Mouse (Mus musculus) embryonic facial prominence, embryonic 15.5 days (tissue): ENCODE results near the gene R3hdm2. TPM values are rescaled to one million over a fixed set of nuclear protein-coding genes. Genes with fewer than 3 reads are reported as not detected.

Source experiments
- ATAC-seq: fragments of 200-750 bp; cut with Nextera tagmentation; 2 replicates; pipeline ENCODE4 v1.8.0; 2017; ENCODE audit warnings: low read depth, moderate TSS enrichment; ENCODE audit not compliant: insufficient number of reproducible peaks, low FRiP score, low TSS enrichment
- H3K27ac ChIP-seq: fragments of 300-500 bp; sonication (generic); replicated peaks from 2 replicates; pipeline ENCODE4 v1.5.1; 2015; ENCODE audit warnings: mild to moderate bottlenecking, inconsistent platforms
- H3K27me3 ChIP-seq: fragments of 300-500 bp; sonication (generic); 2 replicates; pipeline ENCODE4 v1.6.1; 2015; ENCODE audit warnings: inconsistent platforms
- H3K36me3 ChIP-seq: fragments of 300-500 bp; sonication (generic); 2 replicates; pipeline ENCODE4 v1.6.1; 2015; ENCODE audit warnings: mild to moderate bottlenecking, inconsistent platforms
- H3K4me1 ChIP-seq: fragments of 300-500 bp; sonication (generic); 2 replicates; pipeline ENCODE4 v1.6.1; 2015; ENCODE audit warnings: inconsistent platforms
- H3K4me2 ChIP-seq: fragments of 300-500 bp; sonication (generic); replicated peaks from 2 replicates; pipeline ENCODE4 v1.6.1; 2015; ENCODE audit warnings: mild to moderate bottlenecking, inconsistent platforms
- H3K4me3 ChIP-seq: fragments of 300-500 bp; sonication (generic); replicated peaks from 2 replicates; pipeline ENCODE4 v1.5.1; 2015; ENCODE audit warnings: mild to moderate bottlenecking, inconsistent platforms
- H3K9ac ChIP-seq: fragments of 300-500 bp; sonication (generic); 2 replicates; pipeline ENCODE4 v1.6.1; 2015; ENCODE audit warnings: inconsistent platforms
- H3K9me3 ChIP-seq: fragments of 300-500 bp; sonication (generic); replicated peaks from 2 replicates; pipeline ENCODE4 v1.6.1; 2016; ENCODE audit warnings: inconsistent platforms
- WGBS: fragments of 180-500 bp; shearing (Covaris S2); methylation state at CpG from one replicate; pipeline ENCODE4 v1.1.7; 2015; 5-methylcytosine and 5-hydroxymethylcytosine counted together
- polyA plus RNA-seq: library from polyadenylated mRNA; unstranded; fragments of >200 nt; fragmentation: Nextera tagmentation; extraction: Ambion mirVana; gene quantifications from 2 replicates; pipeline ENCODE4 v1.2.1, GENCODE M21; 2015

Gene R3hdm2
- polyA plus RNA-seq, 1 experiment from 2014 or later: 40.1 TPM

DNA sequence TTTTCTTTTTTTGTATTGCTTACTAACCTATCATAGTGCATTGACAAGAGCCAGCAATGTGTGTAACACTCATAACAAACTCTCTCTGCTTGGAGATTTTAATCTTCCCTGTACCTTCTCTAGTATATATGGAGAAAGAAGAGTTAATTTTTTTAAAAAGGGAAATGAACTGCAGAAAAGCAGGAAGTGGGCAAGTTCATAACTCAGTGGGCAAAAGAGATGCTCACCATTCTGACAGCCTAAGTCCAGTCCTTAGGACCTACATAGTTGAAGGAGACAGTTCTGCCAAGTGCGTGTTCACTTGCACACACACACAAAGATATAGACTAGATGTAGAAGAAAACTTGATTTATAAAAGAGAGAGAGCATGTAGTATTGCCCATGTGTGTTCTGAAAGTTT lies 47.9 kb downstream of the R3hdm2 start:
- no peaks in the 10 kb centered on the region for H3K27me3 ChIP-seq
- no peak overlapping the region for H3K9ac ChIP-seq
- WGBS: 97% methylated on average over 1 of the region's 1 CpGs
- H3K4me3 ChIP-seq: no peak overlapping the region
- H3K4me2 ChIP-seq: no peak overlapping the region
- no peaks in the 10 kb centered on the region for H3K9me3 ChIP-seq
- H3K4me1 ChIP-seq: peaks cover 9% of the 10 kb centered on the region
- 0 out of 2 replicates have a peak, but pooled peaks cover 3% of the 10 kb centered on the region for H3K36me3 ChIP-seq
- no peak for ATAC-seq
- no peak overlapping the region for H3K27ac ChIP-seq

DNA sequence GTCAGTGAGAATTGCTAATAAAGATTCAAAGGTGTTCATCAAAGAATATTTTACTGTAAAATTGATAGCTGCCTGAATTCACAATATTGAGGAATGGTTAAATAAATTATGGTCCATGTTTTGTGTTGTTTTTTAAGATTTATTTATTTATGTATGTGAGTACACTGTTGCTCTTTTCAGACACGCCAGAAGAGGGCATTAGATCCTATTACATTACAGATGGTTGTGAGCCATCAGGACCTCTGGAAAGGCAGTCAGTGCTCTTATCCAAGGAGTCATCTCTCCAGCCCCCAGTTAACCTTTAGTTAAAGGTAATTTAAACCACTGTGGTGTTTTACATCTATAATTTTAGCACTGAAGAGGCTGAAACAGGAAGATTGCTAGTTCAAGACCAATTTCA lies 49.4 kb downstream of the R3hdm2 start:
- H3K27ac ChIP-seq: no peak overlapping the region
- H3K27me3 ChIP-seq: no peaks in the 10 kb centered on the region
- no peak for ATAC-seq
- H3K9ac ChIP-seq: no peak overlapping the region
- WGBS: 51% methylated on average over 1 of the region's 1 CpGs
- peaks cover 9% of the 10 kb centered on the region for H3K4me1 ChIP-seq
- H3K36me3 ChIP-seq: 0 out of 2 replicates have a peak, but pooled peaks cover 3% of the 10 kb centered on the region
- H3K4me3 ChIP-seq: no peak overlapping the region
- no peaks in the 10 kb centered on the region for H3K9me3 ChIP-seq
- no peak overlapping the region for H3K4me2 ChIP-seq

DNA sequence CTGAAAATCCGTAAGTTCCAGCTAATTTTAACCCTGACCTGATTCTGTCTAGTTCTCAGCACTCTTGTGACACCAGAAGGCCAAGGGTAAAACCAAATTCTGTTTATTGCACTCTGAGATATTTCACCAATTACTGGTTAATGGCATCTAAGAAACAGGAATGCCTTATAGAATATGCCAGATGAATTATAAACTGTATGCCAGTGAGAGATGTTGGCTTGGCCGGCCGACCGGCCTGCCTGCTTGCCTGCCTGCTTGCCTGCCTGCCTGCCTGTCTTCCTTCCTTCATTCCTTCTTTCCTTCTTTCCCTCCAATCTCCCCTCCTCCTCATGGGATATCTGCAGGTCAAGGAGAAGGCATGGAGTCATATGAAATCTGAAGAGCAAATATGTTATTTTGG lies 52.3 kb downstream of the R3hdm2 start:
- Histone ChIP-seq H3K4me3 (no peak overlapping the region), H3K9me3 (no peaks in the 10 kb centered on the region), H3K27ac (no peak overlapping the region), H3K4me2 (no peak overlapping the region), H3K4me1 (no peaks in the 10 kb centered on the region), H3K27me3 (no peaks in the 10 kb centered on the region), H3K36me3 (peaks cover 3% of the 10 kb centered on the region; the same call in 1 of the 2 replicates), H3K9ac (no peak overlapping the region)
- 92% methylated on average over 4 of the region's 4 CpGs for WGBS
- ATAC-seq: no peak

DNA sequence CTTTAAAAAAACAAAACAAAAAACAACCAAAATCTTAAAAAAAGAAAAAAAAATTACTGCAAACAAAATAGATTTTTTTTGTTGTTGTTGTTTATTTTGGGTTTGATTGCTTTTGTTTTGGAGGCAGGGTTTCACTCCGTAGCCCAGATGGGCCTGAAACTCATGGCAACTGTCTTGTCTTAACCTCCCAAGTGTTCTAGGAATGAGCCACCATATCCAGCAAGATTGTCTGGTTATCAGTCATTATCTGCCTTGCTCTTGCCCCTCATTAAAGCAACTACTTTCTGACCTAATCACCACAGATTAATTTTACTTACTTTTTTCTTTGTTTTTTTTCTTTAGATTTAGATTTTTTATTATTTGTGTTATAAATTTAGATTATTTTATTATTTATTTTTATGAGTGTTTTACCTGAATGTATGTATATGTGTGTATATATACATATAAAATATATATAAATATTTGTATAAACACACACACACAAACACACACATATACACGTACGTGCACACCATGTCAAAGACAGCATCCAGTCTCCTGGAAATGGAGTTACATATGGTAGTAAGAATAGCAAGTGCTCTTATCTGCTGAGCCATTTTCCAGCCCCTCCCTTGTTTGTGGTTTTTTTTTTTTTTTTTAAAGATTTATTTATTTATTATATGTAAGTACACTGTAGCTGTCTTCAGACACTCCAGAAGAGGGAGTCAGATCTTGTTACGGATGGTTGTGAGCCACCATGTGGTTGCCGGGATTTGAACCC lies 57.4 kb downstream of the R3hdm2 start:
- no peaks in the 10 kb centered on the region for H3K27me3 ChIP-seq
- ATAC-seq: no peak
- H3K4me2 ChIP-seq: no peak overlapping the region
- H3K4me3 ChIP-seq: no peak overlapping the region
- no peak overlapping the region for H3K27ac ChIP-seq
- no peak overlapping the region for H3K9ac ChIP-seq
- no peaks in the 10 kb centered on the region; the same call in 1 of the 2 replicates for H3K36me3 ChIP-seq
- WGBS: 80% methylated on average over 5 of the region's 5 CpGs
- no peaks in the 10 kb centered on the region for H3K9me3 ChIP-seq
- no peaks in the 10 kb centered on the region for H3K4me1 ChIP-seq

DNA sequence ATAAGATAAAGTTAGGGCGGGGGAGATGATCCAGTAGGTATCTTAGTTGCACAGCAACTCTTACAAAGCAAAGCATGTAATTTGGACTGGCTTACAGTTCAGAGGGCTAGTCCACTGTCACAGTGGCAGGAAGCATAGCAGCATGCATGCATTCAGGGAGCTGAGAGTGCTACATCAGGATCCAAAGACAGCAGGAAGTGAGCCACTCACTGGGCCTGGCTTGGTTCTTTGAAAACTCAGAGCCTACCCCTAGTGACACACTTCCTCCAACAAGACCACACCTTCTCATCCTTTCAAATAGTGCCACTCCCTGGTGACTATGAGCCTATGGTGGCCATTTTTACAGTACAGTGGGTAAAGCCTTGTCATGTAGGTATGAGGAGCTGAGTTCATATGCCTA lies 73.6 kb downstream of the R3hdm2 start:
- H3K9me3 ChIP-seq: no peaks in the 10 kb centered on the region
- H3K4me1 ChIP-seq: no peaks in the 10 kb centered on the region
- H3K4me2 ChIP-seq: no peak overlapping the region
- H3K27me3 ChIP-seq: no peaks in the 10 kb centered on the region
- peaks cover 60% of the 10 kb centered on the region for H3K36me3 ChIP-seq
- 92% methylated on average over 1 of the region's 1 CpGs for WGBS
- H3K9ac ChIP-seq: no peak overlapping the region
- H3K4me3 ChIP-seq: no peak overlapping the region
- no peak overlapping the region for H3K27ac ChIP-seq
- no peak for ATAC-seq

DNA sequence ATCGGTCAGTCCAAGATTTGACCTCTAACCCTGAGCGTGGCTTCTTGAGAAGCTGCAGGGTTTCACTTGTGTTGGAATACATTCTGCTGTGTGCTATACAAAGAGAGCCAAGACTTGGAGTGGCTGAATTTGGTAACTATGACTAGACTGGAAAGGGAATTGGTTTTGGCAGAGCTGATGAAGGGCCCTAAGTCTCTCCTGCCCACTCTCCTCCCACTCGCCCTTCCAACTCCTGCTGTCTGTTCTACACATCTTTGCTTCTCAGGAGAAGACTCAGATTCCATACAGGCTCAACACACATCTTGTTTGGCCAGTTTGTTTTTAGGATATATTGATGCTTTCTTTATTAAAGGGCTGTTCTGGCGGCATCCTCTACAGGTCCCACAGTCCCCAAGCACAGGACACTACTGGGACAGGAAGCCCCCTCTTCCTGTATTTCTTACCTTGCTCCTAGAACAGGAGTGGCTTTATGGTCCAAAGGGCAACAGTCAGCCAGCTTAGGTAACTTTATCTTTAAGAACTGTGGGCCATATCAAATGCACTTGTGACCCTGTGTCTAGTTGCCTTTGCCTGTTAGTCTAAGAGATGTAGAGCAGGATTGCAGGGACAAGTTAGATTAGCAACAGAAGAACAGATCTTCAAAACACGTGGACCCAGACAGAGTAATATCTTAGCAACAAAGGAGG lies 82.4 kb downstream of the R3hdm2 start:
- no peak overlapping the region for H3K27ac ChIP-seq
- H3K9ac ChIP-seq: no peak overlapping the region
- H3K4me2 ChIP-seq: no peak overlapping the region
- no peaks in the 10 kb centered on the region for H3K4me1 ChIP-seq
- H3K36me3 ChIP-seq: peaks cover 87% of the 10 kb centered on the region
- H3K9me3 ChIP-seq: no peaks in the 10 kb centered on the region
- no peaks in the 10 kb centered on the region for H3K27me3 ChIP-seq
- WGBS: 87% methylated on average over 5 of the region's 5 CpGs
- no peak overlapping the region for H3K4me3 ChIP-seq
- ATAC-seq: no peak

DNA sequence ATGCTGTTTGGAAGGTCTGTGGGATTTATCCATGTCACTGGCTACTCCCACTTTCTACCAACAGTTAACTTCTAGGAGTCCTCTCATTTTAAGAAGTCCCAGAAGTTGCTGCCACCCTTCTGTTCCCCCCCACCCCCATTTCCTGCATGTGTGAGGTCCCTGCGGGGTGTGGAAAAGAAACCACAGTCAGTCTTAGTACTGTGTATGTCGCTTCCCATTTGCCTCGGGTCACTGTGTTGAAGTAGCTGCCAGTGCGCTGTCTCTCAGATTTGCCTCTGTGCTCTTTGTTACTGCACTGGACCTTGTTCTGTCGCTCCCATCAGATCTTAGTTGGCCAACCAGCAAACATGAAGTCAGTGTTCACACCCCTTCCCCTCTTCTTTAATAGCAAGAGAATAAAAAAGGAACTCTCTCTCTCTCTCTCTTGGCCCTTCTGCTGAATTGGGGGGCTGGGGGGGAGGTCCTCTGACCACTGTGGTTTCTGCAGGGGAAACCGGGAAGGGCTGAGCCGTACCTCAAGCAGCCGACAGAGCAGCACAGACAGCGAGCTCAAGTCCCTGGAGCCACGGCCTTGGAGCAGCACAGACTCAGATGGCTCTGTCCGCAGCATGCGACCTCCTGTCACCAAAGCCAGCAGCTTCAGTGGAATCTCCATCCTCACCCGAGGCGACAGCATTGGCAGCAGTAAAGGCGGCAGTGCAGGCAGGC lies 91.3 kb downstream of the R3hdm2 start:
- H3K27ac ChIP-seq: peak overlapping the region; percentile 39; the same call in 1 of the 2 replicates
- H3K4me2 ChIP-seq: no peak overlapping the region
- no peak overlapping the region for H3K9ac ChIP-seq
- 43% methylated on average over 15 of the region's 15 CpGs for WGBS
- no peak overlapping the region for H3K4me3 ChIP-seq
- H3K27me3 ChIP-seq: no peaks in the 10 kb centered on the region
- peaks cover 10% of the 10 kb centered on the region; the same call in 1 of the 2 replicates for H3K4me1 ChIP-seq
- H3K9me3 ChIP-seq: no peaks in the 10 kb centered on the region
- peaks cover 58% of the 10 kb centered on the region for H3K36me3 ChIP-seq
- ATAC-seq: no peak

DNA sequence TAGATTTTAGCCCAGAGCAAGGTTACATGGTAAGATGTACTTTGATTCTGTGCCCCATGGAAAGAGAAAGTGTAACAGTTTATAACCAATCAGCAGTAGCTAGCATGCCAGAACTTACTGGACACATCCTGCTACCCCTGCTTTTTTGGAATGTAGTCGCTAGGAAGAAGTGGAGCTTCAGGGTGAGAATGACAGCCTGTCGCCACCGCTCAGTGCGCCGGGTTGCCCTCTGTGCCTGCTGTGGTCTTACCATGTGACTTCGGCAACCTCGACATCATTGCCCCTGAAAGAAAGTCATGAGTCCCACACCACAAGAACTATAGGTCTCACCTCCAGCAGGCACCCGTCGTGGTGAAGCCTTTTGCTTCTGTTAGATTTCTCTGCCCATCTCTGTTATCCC lies 92.6 kb downstream of the R3hdm2 start:
- Histone ChIP-seq H3K9ac (no peak overlapping the region), H3K4me1 (peaks cover 10% of the 10 kb centered on the region; the same call in 1 of the 2 replicates), H3K9me3 (no peaks in the 10 kb centered on the region), H3K27me3 (no peaks in the 10 kb centered on the region), H3K4me3 (no peak overlapping the region), H3K36me3 (peaks cover 64% of the 10 kb centered on the region), H3K4me2 (no peak overlapping the region), H3K27ac (no peak overlapping the region)
- 79% methylated on average over 9 of the region's 9 CpGs for WGBS
- ATAC-seq: no peak

DNA sequence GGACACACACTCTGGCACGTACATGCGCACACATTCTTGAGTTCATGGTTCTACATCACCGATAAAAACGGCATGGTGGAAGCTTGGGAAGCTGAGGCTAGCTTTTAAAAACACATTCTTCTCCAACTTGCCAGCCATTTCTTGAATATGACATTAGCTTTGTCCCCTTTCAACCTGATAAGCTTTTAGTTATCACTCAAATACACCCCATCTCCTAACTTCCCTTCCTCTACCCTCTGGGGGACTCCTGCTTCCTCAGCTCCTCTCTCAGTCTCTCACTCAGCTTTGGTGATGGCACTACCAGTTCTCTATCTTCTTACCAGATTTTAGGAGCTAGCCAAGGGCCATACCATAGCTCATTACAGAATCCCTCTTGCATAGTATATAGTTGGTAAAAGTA lies 95.0 kb downstream of the R3hdm2 start:
- H3K4me3 ChIP-seq: no peak overlapping the region
- no peak overlapping the region for H3K4me2 ChIP-seq
- H3K4me1 ChIP-seq: peaks cover 10% of the 10 kb centered on the region; the same call in 1 of the 2 replicates
- H3K9me3 ChIP-seq: no peaks in the 10 kb centered on the region
- no peak for ATAC-seq
- WGBS: 96% methylated on average over 4 of the region's 4 CpGs
- no peak overlapping the region for H3K27ac ChIP-seq
- H3K9ac ChIP-seq: no peak overlapping the region
- H3K36me3 ChIP-seq: peaks cover 54% of the 10 kb centered on the region
- H3K27me3 ChIP-seq: no peaks in the 10 kb centered on the region

DNA sequence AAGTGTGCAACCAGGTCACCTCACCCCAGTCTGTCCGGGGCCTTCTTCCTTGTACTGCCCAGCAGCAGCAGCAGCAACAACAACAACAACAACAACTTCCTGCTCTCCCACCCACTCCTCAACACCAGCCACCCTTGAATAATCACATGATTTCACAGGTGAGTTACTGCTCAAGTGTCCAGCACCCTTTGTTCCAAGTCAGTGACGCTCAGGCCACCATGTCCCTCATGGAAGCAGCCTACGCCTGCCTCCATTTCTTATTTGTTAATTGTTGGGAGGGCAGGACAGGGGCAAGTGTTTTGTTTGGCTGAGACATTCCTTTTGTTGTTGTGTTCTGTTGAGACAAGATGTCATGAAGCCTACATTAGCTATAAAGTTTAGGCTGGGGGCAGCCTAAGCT lies 96.4 kb downstream of the R3hdm2 start:
- WGBS: 80% methylated on average over 3 of the region's 3 CpGs
- Histone ChIP-seq H3K27me3 (no peaks in the 10 kb centered on the region), H3K9me3 (no peaks in the 10 kb centered on the region), H3K9ac (no peak overlapping the region), H3K4me2 (no peak overlapping the region), H3K36me3 (peaks cover 53% of the 10 kb centered on the region), H3K4me3 (no peak overlapping the region), H3K4me1 (peaks cover 7% of the 10 kb centered on the region; the same call in 1 of the 2 replicates), H3K27ac (no peak overlapping the region)
- ATAC-seq: no peak

DNA sequence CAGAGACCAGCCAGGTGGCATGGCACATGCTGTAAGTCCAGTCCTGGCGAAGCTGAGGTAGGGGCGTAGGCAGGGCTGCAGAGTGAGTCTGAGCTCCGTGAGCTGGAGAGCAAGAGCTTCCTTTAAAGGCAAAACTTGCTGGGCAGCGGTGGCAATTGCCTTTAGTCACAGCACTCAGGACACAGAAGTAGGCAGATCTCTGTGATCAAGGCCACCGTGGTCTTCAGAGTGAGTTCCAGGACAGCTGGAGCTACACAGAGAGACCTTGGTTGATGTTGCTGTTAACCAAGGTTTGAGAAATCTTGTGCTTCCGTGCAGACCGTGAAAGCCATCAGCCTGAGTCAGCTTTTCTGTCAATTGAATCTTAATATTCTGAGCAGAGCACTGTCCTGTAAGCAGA lies 97.2 kb downstream of the R3hdm2 start:
- Histone ChIP-seq H3K27me3 (no peaks in the 10 kb centered on the region), H3K4me1 (0 out of 2 replicates have a peak, but pooled peaks cover 4% of the 10 kb centered on the region), H3K9me3 (no peaks in the 10 kb centered on the region), H3K27ac (no peak overlapping the region), H3K36me3 (peaks cover 55% of the 10 kb centered on the region), H3K9ac (no peak overlapping the region), H3K4me3 (no peak overlapping the region), H3K4me2 (no peak overlapping the region)
- ATAC-seq: no peak
- WGBS: 79% methylated on average over 7 of the region's 7 CpGs
